Mouse (Mus musculus): ENCODE results near the gene Mpped1.

Mpped1 gene

GRCm38 (mm10) chr15:83796924-83797323 is 17.7 kb downstream of the Mpped1 start:
- DNase-seq (ENCODE audit: low spot score), result no peak

- DNase-seq (ENCODE audit: low spot score), result no peak
Observed at GRCm38 (mm10) chr15:83798964-83799363, 19.7 kb downstream of the Mpped1 start.

GRCm38 (mm10) chr15:83801011-83801410 is 21.7 kb downstream of the Mpped1 start:
- no peak for DNase-seq (ENCODE audit: low spot score)

GRCm38 (mm10) chr15:83814106-83814505 is 34.8 kb downstream of the Mpped1 start:
- DNase-seq (ENCODE audit: low spot score), result no peak

GRCm38 (mm10) chr15:83828011-83828410 is 48.7 kb downstream of the Mpped1 start:
- DNase-seq (ENCODE audit: low spot score), result no peak

GRCm38 (mm10) chr15:83829226-83829625 is 50.0 kb downstream of the Mpped1 start:
- DNase-seq (ENCODE audit: low spot score), result no peak

- DNase-seq (ENCODE audit: low spot score), result no peak
Observed at GRCm38 (mm10) chr15:83832265-83832664, 53.0 kb downstream of the Mpped1 start.

GRCm38 (mm10) chr15:83840950-83841719 is 61.9 kb downstream of the Mpped1 start:
- DNase-seq (ENCODE audit: low spot score), result no peak

- no peak for DNase-seq (ENCODE audit: low spot score)
Observed at GRCm38 (mm10) chr15:83842419-83842818, 63.2 kb downstream of the Mpped1 start.

GRCm38 (mm10) chr15:83842915-83843789 is 63.9 kb downstream of the Mpped1 start:
- no peak for DNase-seq (ENCODE audit: low spot score)

GRCm38 (mm10) chr15:83845734-83846133 is 66.5 kb downstream of the Mpped1 start:
- DNase-seq (ENCODE audit: low spot score), result no peak

- no peak for DNase-seq (ENCODE audit: low spot score)
Observed at GRCm38 (mm10) chr15:83846592-83846991, 67.3 kb downstream of the Mpped1 start.

- DNase-seq (ENCODE audit: low spot score), result no peak
Observed at GRCm38 (mm10) chr15:83847512-83847911, 68.2 kb downstream of the Mpped1 start.

GRCm38 (mm10) chr15:83848193-83848592 is 68.9 kb downstream of the Mpped1 start:
- no peak for DNase-seq (ENCODE audit: low spot score)

GRCm38 (mm10) chr15:83853400-83853811 is 74.1 kb downstream of the Mpped1 start:
- DNase-seq (ENCODE audit: low spot score), result no peak

- DNase-seq (ENCODE audit: low spot score), result no peak
Observed at GRCm38 (mm10) chr15:83857129-83857528, 77.9 kb downstream of the Mpped1 start.

- no peak for DNase-seq (ENCODE audit: low spot score)
Observed at GRCm38 (mm10) chr15:83865626-83866025, 86.4 kb downstream of the Mpped1 start.

GRCm38 (mm10) chr15:83870936-83871335 is 91.7 kb downstream of the Mpped1 start:
- no peak for DNase-seq (ENCODE audit: low spot score)

- no peak for DNase-seq (ENCODE audit: low spot score)
Observed at GRCm38 (mm10) chr15:83877155-83877866, 98.0 kb downstream of the Mpped1 start.

- DNase-seq (ENCODE audit: low spot score), result no peak
Observed at GRCm38 (mm10) chr15:83877898-83878297, 98.6 kb downstream of the Mpped1 start.

- DNase-seq (ENCODE audit: low spot score), result no peak
Observed at GRCm38 (mm10) chr15:83879845-83880244, 100.6 kb downstream of the Mpped1 start.

- no peak for DNase-seq (ENCODE audit: low spot score)
Observed at GRCm38 (mm10) chr15:83883821-83884220, 104.6 kb downstream of the Mpped1 start.

Measured in urinary bladder, postnatal 10 days (tissue).